In the genomic region with DNA sequence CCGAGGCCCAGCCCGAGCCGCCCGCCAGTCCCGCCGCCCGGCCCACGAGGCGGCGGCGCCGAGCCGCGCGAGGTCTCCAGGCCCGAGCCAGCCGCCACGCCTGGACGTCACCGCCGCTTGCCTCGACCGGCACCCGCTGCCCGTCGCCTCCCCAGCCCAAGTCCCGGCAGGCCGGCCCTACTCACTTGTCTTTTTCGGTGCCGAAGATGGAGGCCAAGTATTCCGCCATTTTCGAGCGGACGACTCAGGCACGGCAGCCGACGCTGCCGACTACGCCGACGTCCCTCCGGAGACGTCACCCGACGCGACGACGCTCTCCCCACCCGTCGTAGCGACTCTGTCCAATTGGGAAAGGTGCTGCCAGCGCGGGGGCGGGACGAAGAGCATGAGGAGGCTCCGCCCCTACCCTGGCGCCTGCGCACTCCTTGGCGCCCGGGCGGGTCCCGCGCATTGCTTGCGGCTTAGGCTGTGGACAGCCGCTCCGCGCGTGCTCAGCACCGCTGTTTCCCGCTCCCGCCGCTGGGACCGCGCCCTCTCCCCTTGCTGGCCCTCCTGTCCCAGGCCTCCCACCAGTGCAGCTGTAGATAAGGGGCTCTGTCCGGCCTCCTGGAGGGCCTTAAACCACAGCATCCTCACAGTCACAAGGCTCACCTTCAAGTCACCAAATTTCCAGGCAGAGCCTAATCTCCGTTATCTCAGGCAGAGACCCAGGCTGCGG, we compare ENCODE assay signal across 8 mouse cellular contexts. TPM values are rescaled to one million over a fixed set of nuclear protein-coding genes. Genes with fewer than 3 reads are reported as not detected.
A peak's percentile ranks its signal among the peaks of the same experiment; 100 is the strongest.
DNase-seq lines count a peak whose midpoint lies in the region; ATAC-seq and TF ChIP-seq lines count a peak whose summit lies in the region.

A gene (minus strand): TSS at position 425 of the 718 bp plus-strand sequence.

- ATAC-seq in Patski, result peak; percentile 76
- ATAC-seq in hindbrain, embryonic 13.5 days (ENCODE audit: low FRiP score), result peak; percentile 99

- no peaks in the 10 kb centered on the region for H3K27me3 ChIP-seq in Patski
- H3K27me3 ChIP-seq in hindbrain, embryonic 13.5 days, result no peaks in the 10 kb centered on the region

- in situ Hi-C loops in Patski (cut with MboI; ENCODE audit: low pct_unique_long_range_greater_than_20kb), result no loop called here

- no peak for TF ChIP-seq CTCF in Patski (IDR thresholded peaks at IDR 0.05)

- POLR2A ChIA-PET in Patski (lab: Charles Lee), result no interaction called here

- CTCF ChIA-PET in Patski (lab: Charles Lee), result no interaction called here

- peak within 1 kb of the TSS; percentile 93 for H3K27ac ChIP-seq in hindbrain, embryonic 13.5 days

- H3K4me1 ChIP-seq in hindbrain, embryonic 13.5 days (replicated peaks), result peaks cover 24% of the 10 kb centered on the region

- H3K9me3 ChIP-seq in hindbrain, embryonic 13.5 days, result no peaks in the 10 kb centered on the region

- H3K9ac ChIP-seq in hindbrain, embryonic 13.5 days, result peak within 1 kb of the TSS; percentile 94

- peaks cover 22% of the 10 kb centered on the region for H3K36me3 ChIP-seq in hindbrain, embryonic 13.5 days

- under 1% methylated on average over 66 of the region's 77 CpGs for WGBS in hindbrain, embryonic 13.5 days

- peak within 1 kb of the TSS; percentile 80 for H3K4me2 ChIP-seq in hindbrain, embryonic 13.5 days

- peak; percentile 73 for DNase-seq in Patski (ENCODE audit: low read depth, low spot score)
- DNase-seq in cerebellum, postnatal 14 days, result peak; percentile 99
- DNase-seq in frontal cortex, postnatal 14 days (ENCODE audit: low spot score in 2 of 2), result peak; percentile 95 to 97
- peak; percentile 96 to 98 for DNase-seq in layer of hippocampus, postnatal 25 days (ENCODE audit: extremely low spot score in 1 of 2, low spot score in 1 of 2)
- DNase-seq in lung, postnatal 25 days (ENCODE audit: low spot score), result peak; percentile 97
- DNase-seq in retina, embryonic 14.5 days (ENCODE audit: low spot score), result peak; percentile 99
- peak; percentile 99 for DNase-seq in thymus, postnatal 4 days

- H3K4me3 ChIP-seq in hindbrain, embryonic 13.5 days, result peak within 1 kb of the TSS; percentile 74

RNA-seq across cellular contexts. Expression of the gene that starts here (rescaled TPM):
- 167 TPM for polyA plus RNA-seq in Patski (2021)
- 234 and 244 TPM in 2 replicates for polyA plus RNA-seq in hindbrain, embryonic 13.5 days (2015; fragmentation: Nextera tagmentation; extraction: Ambion mirVana)
- 100 to 1,000 TPM; 121 to 128 TPM for total RNA-seq in layer of hippocampus, postnatal 25 days (2021)

Comparison
In these comparisons a context has a peak if more than half of its experiments do, and no peak if none do; other contexts are left out.
1. Peak in every context shown above with its lines: DNase-seq, ATAC-seq, H3K4me3 ChIP-seq and H3K27ac ChIP-seq.